Mouse (Mus musculus) liver, adult (tissue): ENCODE measurements around the gene Thbs1.

Experiments
- GATA4 ChIP-seq: IDR thresholded peaks from 2 replicates; pipeline ENCODE4 v1.6.1; 2014; ENCODE audit warnings: mild to moderate bottlenecking, low read length; ENCODE audit not compliant: insufficient replicate concordance

Gene Thbs1

DNA sequence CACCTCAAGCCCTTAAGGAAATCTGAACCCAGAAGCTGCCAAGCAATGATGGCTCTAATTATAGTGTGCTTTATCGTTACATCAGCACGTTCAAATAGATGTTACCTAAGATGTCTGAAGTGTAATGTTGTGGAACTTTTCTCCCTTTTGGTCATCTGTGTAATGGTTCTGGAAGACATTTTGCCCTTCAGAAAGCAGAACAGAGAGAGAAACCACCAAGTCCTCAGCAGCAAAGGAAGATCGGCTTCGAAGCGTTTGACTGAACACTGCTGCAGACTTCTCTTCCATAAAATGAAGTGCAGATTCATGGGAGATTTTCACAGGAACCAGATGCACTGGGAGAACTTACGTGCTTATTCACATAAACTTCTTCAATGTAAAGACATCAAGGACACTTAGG lies 52.5 kb downstream of the Thbs1 start:
- TF ChIP-seq GATA4: no peak

DNA sequence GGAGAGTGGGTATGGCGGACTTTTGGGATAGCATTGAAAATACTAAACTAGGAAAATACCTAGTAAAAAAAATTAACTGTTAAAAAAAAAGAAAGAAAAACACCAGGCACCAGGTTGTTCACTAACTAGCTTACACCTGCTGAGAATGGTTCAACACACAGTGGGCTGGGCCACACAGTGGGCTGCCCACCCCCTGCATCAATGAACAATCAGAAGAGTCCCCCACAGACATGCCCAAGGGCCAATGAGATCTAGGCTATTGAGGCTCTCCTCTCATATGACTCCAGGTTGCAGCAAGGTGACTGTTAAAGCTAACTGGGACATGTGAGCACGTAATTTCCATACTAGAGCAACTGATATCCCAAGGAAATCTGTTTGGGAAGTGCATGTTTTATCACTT lies 54.0 kb downstream of the Thbs1 start:
- no peak for TF ChIP-seq GATA4

DNA sequence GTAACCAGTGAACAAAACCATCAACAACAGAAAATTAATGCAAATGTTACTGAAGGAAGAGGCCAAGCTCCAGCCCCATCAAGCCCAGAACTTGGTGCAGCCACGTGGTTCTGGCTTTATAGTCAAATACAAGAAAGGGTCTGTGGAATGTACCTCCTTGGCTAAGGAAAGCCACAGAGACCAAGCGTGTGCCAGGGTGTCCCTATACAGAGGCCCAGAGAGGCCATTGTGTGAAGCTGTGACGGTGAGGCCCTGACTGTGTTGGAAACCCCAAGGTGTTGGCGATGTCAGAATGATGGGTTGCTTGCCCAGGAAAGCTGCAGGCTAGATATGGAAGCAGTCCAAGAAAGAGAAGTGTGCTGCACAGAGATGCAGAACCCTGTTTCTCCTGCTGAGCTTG lies 56.1 kb downstream of the Thbs1 start:
- no peak for TF ChIP-seq GATA4

DNA sequence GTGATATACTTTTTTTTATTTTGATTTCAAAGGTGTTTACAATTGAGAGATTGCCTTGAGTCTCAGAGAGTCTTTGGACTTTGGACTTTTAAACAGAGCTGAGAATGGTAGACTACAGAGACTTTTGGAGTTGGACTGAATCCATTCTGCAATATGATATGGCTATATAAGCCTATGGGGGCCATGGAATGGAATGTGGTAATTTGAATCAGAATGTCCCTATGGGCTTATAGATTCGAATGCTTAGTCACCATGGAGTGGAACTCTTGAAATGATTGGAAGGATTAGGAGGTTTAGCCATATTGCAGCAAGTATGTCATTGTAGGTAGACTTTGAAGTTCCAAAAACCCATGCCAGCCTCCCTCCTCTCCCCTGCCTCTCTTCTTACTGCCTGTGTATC lies 56.5 kb downstream of the Thbs1 start:
- TF ChIP-seq GATA4: no peak

DNA sequence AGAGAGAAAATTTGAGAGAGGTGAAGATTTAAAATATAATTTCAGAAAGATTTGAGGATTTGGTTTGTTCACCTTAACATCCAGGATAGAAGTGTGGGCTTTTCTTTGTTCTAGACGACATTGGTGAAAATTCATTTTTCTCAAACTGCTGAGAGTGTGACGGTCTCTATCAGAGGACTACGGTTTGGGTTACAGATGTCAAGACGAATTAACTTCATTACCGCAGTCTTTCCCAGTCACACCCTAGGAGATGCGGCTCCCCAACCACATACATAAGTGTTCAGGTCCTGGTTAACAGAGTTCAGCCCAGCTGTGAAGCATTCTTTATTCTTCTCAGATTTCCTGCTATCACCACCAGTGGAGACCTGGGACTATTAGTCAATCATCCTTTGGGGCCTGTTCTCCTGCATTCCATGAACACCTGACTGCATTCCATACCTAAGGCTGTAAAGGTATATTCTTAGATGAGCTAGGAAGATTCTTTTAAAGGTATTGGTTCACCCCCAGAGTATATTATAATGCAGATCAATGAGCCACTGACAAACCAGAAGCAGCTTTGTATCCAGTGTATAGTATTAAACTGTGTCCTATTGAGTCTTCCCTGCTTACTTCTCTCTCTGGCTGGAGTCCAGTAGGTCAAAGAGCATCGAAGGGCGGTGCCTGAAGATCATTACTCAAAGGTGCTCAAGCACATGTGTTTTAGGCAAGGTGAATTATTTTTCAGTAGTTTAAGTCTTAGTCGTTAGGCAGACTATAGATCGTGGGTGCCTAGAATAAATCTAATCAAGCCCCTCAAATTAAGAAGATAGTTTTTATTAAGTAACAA lies 63.1 kb downstream of the Thbs1 start:
- TF ChIP-seq GATA4: no peak
